Mouse (Mus musculus) T-cell, adult 66 days (primary cell): ENCODE data around the gene Tcam1. TPM values are rescaled to one million over a fixed set of nuclear protein-coding genes. Genes with fewer than 3 reads are reported as not detected.

ENCODE experiments used
- total RNA-seq, 2 experiments: library from RNA; stranded (reverse); gene quantifications; 3 replicates in 1 of 2; 4 replicates in 1 of 2; pipeline ENCODE4 v1.2.4; 2023

Tcam1 gene
- total RNA-seq = under 1 TPM; 0.26 to 0.36 TPM

GRCm38 (mm10) chr11:106276454-106276853 is at the start of gene Tcam1:
Gene Tcam1 (plus strand): TSS chr11:106276672.

GRCm38 (mm10) chr11:106255685-106256451 is 20.6 kb upstream of the Tcam1 start, which contains the start of the genes Ftsj3 and Psmc5:
Gene Ftsj3 (minus strand): TSS chr11:106256079.
Gene Psmc5 (plus strand): TSS chr11:106256154.

GRCm38 (mm10) chr11:106272644-106273310 is 3.7 kb upstream of the Tcam1 start, which contains the start of gene Smarcd2:
Gene Smarcd2 (minus strand): TSS chr11:106272972.

GRCm38 (mm10) chr11:106301765-106302164 is 25.3 kb downstream of the Tcam1 start, which contains the start of gene Gh:
Gene Gh (minus strand): TSS chr11:106301865.

GRCm38 (mm10) chr11:106314333-106314812 is 37.9 kb downstream of the Tcam1 start, which contains the start of gene Cd79b:
Gene Cd79b (minus strand): TSS chr11:106314762.

Other genes starting within 250 kb of the Tcam1 start
- gene Dcaf7, start 239.8 kb upstream of the Tcam1 start, total RNA-seq = 10 to 100 TPM; 68.4 to 77.4 TPM
- 1 to 10 TPM; 7.5 to 8.9 TPM for gene Taco1, start 210.6 kb upstream of the Tcam1 start, total RNA-seq
- gene Map3k3, start 192.1 kb upstream of the Tcam1 start, total RNA-seq = 100 to 1,000 TPM; 162 to 175 TPM
- gene Gm10840, start 115.8 kb upstream of the Tcam1 start, total RNA-seq = 10 to 100 TPM; 18.0 to 22.1 TPM
- gene Limd2, start 115.8 kb upstream of the Tcam1 start, total RNA-seq = 100 to 1,000 TPM; 806 to 815 TPM
- 10 to 100 TPM; 26.8 to 30.0 TPM for gene Strada, start 74.5 kb upstream of the Tcam1 start, total RNA-seq
- gene Ccdc47, start 60.3 kb upstream of the Tcam1 start, total RNA-seq = 10 to 100 TPM; 45.3 to 52.9 TPM
- 10 to 100 TPM; 66.9 to 80.2 TPM for gene Ddx42, start 59.7 kb upstream of the Tcam1 start, total RNA-seq
- gene Ftsj3, start 20.6 kb upstream of the Tcam1 start, total RNA-seq = 100 to 1,000 TPM; 103 TPM
- gene Psmc5, start 20.5 kb upstream of the Tcam1 start, total RNA-seq = 10 to 100 TPM; 52.2 to 59.5 TPM
- gene Smarcd2, start 3.7 kb upstream of the Tcam1 start, total RNA-seq = 100 to 1,000 TPM; 110 to 113 TPM
- gene Gh, start 25.2 kb downstream of the Tcam1 start, total RNA-seq = not detected
- gene Cd79b, start 38.1 kb downstream of the Tcam1 start, total RNA-seq = 10 to 100 TPM in 1 of 2 experiments, 1 to 10 TPM in 1; 4.0 to 11.3 TPM
- under 1 TPM; 0.12 to 0.77 TPM for gene Scn4a, start 76.6 kb downstream of the Tcam1 start, total RNA-seq
- under 1 TPM; 0.76 to 0.80 TPM for gene Prr29, start 88.8 kb downstream of the Tcam1 start, total RNA-seq
- 10 to 100 TPM; 58.5 to 71.3 TPM for gene Icam2, start 111.4 kb downstream of the Tcam1 start, total RNA-seq
- gene Ern1, start 211.2 kb downstream of the Tcam1 start, total RNA-seq = 10 to 100 TPM; 14.1 to 14.6 TPM